Mouse (Mus musculus) C2C12 (cell line): ENCODE data around the gene Dab2.

ENCODE experiments used
- CEBPB ChIP-seq: IDR thresholded peaks from one replicate; pipeline ENCODE4 v1.6.1; 2011; ENCODE audit warnings: low read depth, mild to moderate bottlenecking, control low read depth, moderate library complexity
- CTCF ChIP-seq: IDR thresholded peaks from one replicate; pipeline ENCODE4 v1.5.1; 2011; ENCODE audit not compliant: control insufficient read depth, insufficient read depth, insufficient read length
- FOSL1 ChIP-seq: IDR thresholded peaks from one replicate; pipeline ENCODE4 v1.8.0; 2011; ENCODE audit warnings: mild to moderate bottlenecking, low read length; ENCODE audit not compliant: poor library complexity, insufficient read depth, severe bottlenecking
- MAX ChIP-seq: IDR thresholded peaks from one replicate; pipeline ENCODE4 v1.6.1; 2011; ENCODE audit warnings: mild to moderate bottlenecking, control low read depth
- MYOD1 ChIP-seq: IDR thresholded peaks from one replicate; pipeline ENCODE4 v1.6.1; 2011; ENCODE audit warnings: low read depth; ENCODE audit not compliant: control insufficient read depth, insufficient read length
- MYOG ChIP-seq: IDR thresholded peaks from one replicate; pipeline ENCODE4 v1.6.1; 2011; ENCODE audit not compliant: control insufficient read depth, insufficient read length; ENCODE audit errors: extremely low read depth
- USF1 ChIP-seq: IDR thresholded peaks from one replicate; pipeline ENCODE4 v1.6.1; 2011; ENCODE audit warnings: low read depth, mild to moderate bottlenecking, control low read depth, moderate library complexity

DNA sequence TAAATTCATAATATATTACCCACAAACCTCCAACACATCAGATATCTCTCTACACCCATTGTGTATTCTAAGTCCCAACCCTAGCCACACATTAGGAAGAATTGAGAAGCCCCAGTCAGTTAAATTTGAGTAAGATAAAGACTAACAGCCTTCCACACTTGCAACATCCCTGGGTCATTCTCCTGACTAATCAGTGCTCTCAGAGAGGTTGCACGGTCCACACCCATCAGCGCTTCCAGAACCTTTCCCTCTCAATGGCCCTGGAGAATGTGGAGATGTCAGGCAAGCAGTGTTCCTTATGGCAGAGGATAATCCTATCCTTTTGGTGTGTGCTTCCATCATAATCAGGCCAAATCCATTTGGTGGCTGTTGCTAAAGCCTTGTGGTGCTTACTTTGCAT is 144.9 kb downstream of the Dab2 start:
- TF ChIP-seq MAX (no peak), CTCF (no peak), CEBPB (no peak), USF1 (no peak), MYOG (no peak), MYOD1 (no peak), FOSL1 (no peak)
